Mouse (Mus musculus): Measurements from ENCODE around the gene Orai1.

DNA sequence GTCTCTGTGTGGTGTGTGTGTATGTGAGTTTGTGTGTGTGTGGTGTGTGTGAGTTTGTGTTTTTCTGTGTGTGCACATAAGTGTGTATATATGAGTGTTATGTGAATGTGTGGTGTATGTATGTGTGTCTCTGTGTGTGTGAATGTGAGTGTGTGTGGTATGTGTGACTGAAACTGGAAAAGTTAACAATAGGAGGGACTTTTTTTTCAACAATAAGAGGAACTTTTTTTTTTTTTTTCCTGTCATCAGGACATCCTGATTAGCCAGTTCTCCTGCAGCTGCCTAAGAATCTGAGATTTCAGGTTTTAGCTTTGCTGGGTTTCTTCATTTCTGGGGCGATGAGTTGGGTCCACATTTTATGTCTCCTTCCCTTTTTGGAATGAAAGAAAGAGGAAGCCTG lies 64.7 kb downstream of the Orai1 start:
- no peak for TF ChIP-seq CTCF (IDR thresholded peaks at IDR 0.05; ENCODE audit: low read depth, low read length)
- no peak for TF ChIP-seq POLR2A (IDR thresholded peaks at IDR 0.05; ENCODE audit: borderline replicate concordance, low read depth, low read length)
